Mouse (Mus musculus) cerebellum, postnatal 25 days (tissue): ENCODE measurements around the gene Elmsan1.
A peak's percentile ranks its signal among the peaks of the same experiment; 100 is the strongest.
"Not testable (repeated sequence)": the region's sequence is repeated elsewhere in the genome, so short reads cannot be mapped to it uniquely, and the experiment has no call there.

ENCODE experiments used
- DNase-seq, 2 experiments: peaks; one replicate each; pipeline ENCODE4 v3.0.0; 2021; ENCODE audit warnings: mixed read lengths in 2 of 2

Gene Elmsan1

GRCm38 (mm10) chr12:84218289-84219120, at the start of gene Elmsan1:
Gene Elmsan1, minus strand, starts transcription at chr12:84218881.
- DNase-seq = peak; percentile 66 to 78

- DNase-seq = no peak
Observed at GRCm38 (mm10) chr12:84267264-84267663, 48.6 kb upstream of the Elmsan1 start.

GRCm38 (mm10) chr12:84260363-84260762, 41.7 kb upstream of the Elmsan1 start:
- DNase-seq = no peak

GRCm38 (mm10) chr12:84254886-84255285, 36.2 kb upstream of the Elmsan1 start:
- DNase-seq = no peak

GRCm38 (mm10) chr12:84252811-84253210, 34.1 kb upstream of the Elmsan1 start:
- no peak for DNase-seq

- DNase-seq = peak; percentile 63 to 80
Observed at GRCm38 (mm10) chr12:84249217-84249616, 30.5 kb upstream of the Elmsan1 start.

- DNase-seq = no peak
Observed at GRCm38 (mm10) chr12:84245683-84246082, 27.0 kb upstream of the Elmsan1 start.

GRCm38 (mm10) chr12:84243076-84243770, 24.5 kb upstream of the Elmsan1 start:
- no peak for DNase-seq

GRCm38 (mm10) chr12:84237036-84237435, 18.4 kb upstream of the Elmsan1 start:
- DNase-seq = not testable (repeated sequence)

- no peak for DNase-seq
Observed at GRCm38 (mm10) chr12:84235981-84236752, 17.5 kb upstream of the Elmsan1 start.

- no peak for DNase-seq
Observed at GRCm38 (mm10) chr12:84235577-84235976, 16.9 kb upstream of the Elmsan1 start.

GRCm38 (mm10) chr12:84233488-84234100, 14.9 kb upstream of the Elmsan1 start:
- DNase-seq = no peak

- DNase-seq = no peak
Observed at GRCm38 (mm10) chr12:84226117-84226840, 7.6 kb upstream of the Elmsan1 start.

- peak; percentile 32 to 36 for DNase-seq
Observed at GRCm38 (mm10) chr12:84222405-84222961, 3.8 kb upstream of the Elmsan1 start.

- DNase-seq = no peak
Observed at GRCm38 (mm10) chr12:84220951-84221891, 2.5 kb upstream of the Elmsan1 start.

- DNase-seq = no peak
Observed at GRCm38 (mm10) chr12:84220515-84220914, 1.8 kb upstream of the Elmsan1 start.

GRCm38 (mm10) chr12:84219121-84219561, 460 bp upstream of the Elmsan1 start:
- no peak for DNase-seq

GRCm38 (mm10) chr12:84217508-84218131, 1.1 kb downstream of the Elmsan1 start:
- no peak for DNase-seq

- no peak for DNase-seq
Observed at GRCm38 (mm10) chr12:84217111-84217507, 1.6 kb downstream of the Elmsan1 start.
